Mouse (Mus musculus) cerebellum, adult 2 months (tissue): ENCODE data around the gene Gm11756. TPM values are rescaled to one million over a fixed set of nuclear protein-coding genes. Genes with fewer than 3 reads are reported as not detected.
"Not testable (repeated sequence)": the region's sequence is repeated elsewhere in the genome, so short reads cannot be mapped to it uniquely, and the experiment has no call there.

Experiments used
- DNase-seq, 2 experiments: peaks; one replicate each; pipeline ENCODE4 v3.0.0; 2021
- H3K27ac ChIP-seq: fragments of 200-500 bp; 2 replicates; pipeline ENCODE4 v1.5.1; 2012; ENCODE audit warnings: low read length, control low read depth, inconsistent platforms; ENCODE audit not compliant: insufficient read depth
- H3K27me3 ChIP-seq: fragments of 200-500 bp; 2 replicates; pipeline ENCODE4 v1.6.1; 2012; ENCODE audit warnings: inconsistent platforms, mild to moderate bottlenecking, low read length, moderate library complexity; ENCODE audit not compliant: control insufficient read depth, insufficient read depth
- H3K4me1 ChIP-seq: fragments of 200-500 bp; 2 replicates; pipeline ENCODE4 v1.6.1; 2011; ENCODE audit warnings: low read length; ENCODE audit not compliant: control insufficient read depth, insufficient read depth
- H3K4me3 ChIP-seq: fragments of 200-500 bp; replicated peaks from 2 replicates; pipeline ENCODE3; 2011; ENCODE audit warnings: mild to moderate bottlenecking, low read depth, low read length, control low read depth; ENCODE audit not compliant: insufficient read depth
- CTCF ChIP-seq: fragments of 200-500 bp; IDR thresholded peaks from 2 replicates; pipeline ENCODE4 v1.5.1; 2011; ENCODE audit warnings: low read depth, mild to moderate bottlenecking, control low read depth, low read length, moderate library complexity, borderline replicate concordance; ENCODE audit not compliant: insufficient read depth
- POLR2A ChIP-seq: fragments of 200-500 bp; IDR thresholded peaks from 2 replicates; pipeline ENCODE4 v1.6.1; 2011; ENCODE audit warnings: low read length, control low read depth, borderline replicate concordance; ENCODE audit not compliant: insufficient read depth
- WGBS: fragments of 180-500 bp; shearing (Covaris S2); methylation state at CpG from one replicate; pipeline ENCODE4 v1.1.7; 2018; 5-methylcytosine and 5-hydroxymethylcytosine counted together
- polyA plus RNA-seq: library from polyadenylated mRNA; depleted of rRNA; stranded (reverse); fragments of >200 nt; gene quantifications from 2 replicates; pipeline ENCODE4 v1.2.3, GENCODE M21; 2012; rRNA removed

Gm11756 gene
- polyA plus RNA-seq = not detected in 2 replicates

- H3K4me3 ChIP-seq, H3K27ac ChIP-seq, H3K27me3 ChIP-seq, H3K4me1 ChIP-seq, DNase-seq: not testable (repeated sequence)
- 87% methylated on average over 6 of the region's 6 CpGs for WGBS
These were observed at the start of gene Gm11756 for GRCm38 (mm10) chr4:73920660-73921059. Gm11756 (minus strand) TSS chr4:73920760.

GRCm38 (mm10) chr4:73950375-73950896 is 29.9 kb upstream of the Gm11756 start, which contains the start of gene 2310002L09Rik:
2310002L09Rik (minus strand) TSS chr4:73950846.
- no peaks in the 10 kb centered on the region for H3K4me1 ChIP-seq
- 85% methylated on average over 8 of the region's 8 CpGs for WGBS
- no peak within 1 kb of the TSS for H3K27ac ChIP-seq
- TF ChIP-seq CTCF = no peak
- no peak for TF ChIP-seq POLR2A
- no peak for DNase-seq
- H3K4me3 ChIP-seq = no peak within 1 kb of the TSS
- no peaks in the 10 kb centered on the region for H3K27me3 ChIP-seq

GRCm38 (mm10) chr4:73905853-73906252 is 14.7 kb downstream of the Gm11756 start, which contains the start of gene Gm13871:
Gm13871 (minus strand) TSS chr4:73905953.
- H3K27me3 ChIP-seq, DNase-seq, H3K4me3 ChIP-seq, H3K4me1 ChIP-seq, H3K27ac ChIP-seq: not testable (repeated sequence)
- no CpG with 5 or more reads among the region's 4 CpGs for WGBS

- H3K4me1 ChIP-seq, H3K27ac ChIP-seq, H3K27me3 ChIP-seq, H3K4me3 ChIP-seq, DNase-seq: not testable (repeated sequence)
- WGBS = no CpG with 5 or more reads among the region's 4 CpGs
These were observed 29.5 kb downstream of the Gm11756 start, which contains the start of gene Gm11757 for GRCm38 (mm10) chr4:73891012-73891411. Gm11757 (minus strand) TSS chr4:73891112.

GRCm38 (mm10) chr4:73876166-73876565 is 44.4 kb downstream of the Gm11756 start, which contains the start of gene Gm11758:
Gm11758 (minus strand) TSS chr4:73876266.
- not testable (repeated sequence) for DNase-seq
- WGBS = no CpG with 5 or more reads among the region's 4 CpGs

More at GRCm38 (mm10) chr4:73876166-73876565, 44.4 kb downstream of the Gm11756 start, which contains the start of gene Gm11758:
- H3K27me3 ChIP-seq, H3K4me1 ChIP-seq, H3K27ac ChIP-seq, H3K4me3 ChIP-seq: not testable (repeated sequence)

Other genes with a start within 250 kb of the Gm11756 start
- gene Gm428, start 237.2 kb downstream of the Gm11756 start, polyA plus RNA-seq = not detected in 2 replicates
- gene Rasef, start 129.8 kb downstream of the Gm11756 start, polyA plus RNA-seq = 0.03 and 0.10 TPM in 2 replicates
- gene Gm11758, start 44.5 kb downstream of the Gm11756 start, polyA plus RNA-seq = not detected in 2 replicates
- gene Gm11757, start 29.6 kb downstream of the Gm11756 start, polyA plus RNA-seq = not detected in 2 replicates
- gene Gm13871, start 14.8 kb downstream of the Gm11756 start, polyA plus RNA-seq = not detected in 2 replicates
- gene 2310002L09Rik, start 30.1 kb upstream of the Gm11756 start, polyA plus RNA-seq = not detected in 2 replicates
- gene Frmd3, start 92.7 kb upstream of the Gm11756 start, polyA plus RNA-seq = 8.1 and 9.0 TPM in 2 replicates